Comparison of ENCODE assay signal across 1 mouse cellular context in the genomic region with DNA sequence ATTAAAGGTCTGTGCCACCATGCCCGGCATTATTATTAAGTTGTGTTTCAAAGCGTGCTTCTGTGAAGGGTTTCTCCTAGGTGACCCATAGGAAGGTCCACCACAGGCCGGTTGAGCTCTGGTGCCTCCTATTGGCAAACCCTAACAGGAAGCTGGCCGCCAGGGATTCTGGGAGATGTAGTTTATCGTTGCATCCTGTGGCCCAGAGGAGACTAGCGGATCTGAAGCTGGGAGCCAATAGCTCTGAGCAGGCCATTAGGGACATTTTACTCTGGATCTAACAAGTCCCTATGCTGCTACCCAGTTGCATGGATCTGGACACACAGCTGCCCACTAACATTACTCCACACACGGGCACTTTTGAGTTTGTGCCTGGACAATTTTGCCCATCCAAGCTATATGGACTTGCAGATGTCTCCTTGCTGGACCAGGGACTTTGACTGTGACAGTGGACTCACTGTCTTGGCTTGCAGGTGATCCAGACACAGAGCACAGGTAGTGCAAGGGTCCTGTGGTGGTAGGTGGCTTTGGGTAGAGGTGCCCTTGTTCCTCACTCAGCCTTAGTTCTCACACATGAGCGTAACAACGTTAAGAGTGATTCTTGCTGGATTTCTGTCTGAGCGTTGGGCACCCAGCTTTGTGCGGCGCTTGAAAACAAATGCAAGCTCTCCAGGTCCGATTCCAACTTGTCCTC.
TF ChIP-seq lines count a peak whose summit lies in the region.

No protein-coding gene starts in this region.

TF ChIP-seq in C2C12, 6 proteins besides CTCF, POLR2A, EP300 and RAD21 (continued from another document):
- TF ChIP-seq MYOG (IDR thresholded peaks at IDR 0.05; ENCODE audit: control insufficient read depth, extremely low read depth, insufficient read length) (no peak), MYOD1 (IDR thresholded peaks at IDR 0.05; ENCODE audit: control insufficient read depth, insufficient read length, low read depth) (no peak), MAX (IDR thresholded peaks at IDR 0.05) (no peak)
